Mouse (Mus musculus) liver, embryonic 12.5 days (tissue): Measurements from ENCODE around the gene Ctrb1. TPM values are rescaled to one million over a fixed set of nuclear protein-coding genes. Genes with fewer than 3 reads are reported as not detected.

ENCODE experiments used
- ATAC-seq: fragments of 200-750 bp; cut with Nextera tagmentation; 2 replicates; pipeline ENCODE4 v1.8.0; 2017; ENCODE audit warnings: moderate number of reproducible peaks, mild to moderate bottlenecking, moderate library complexity
- H3K27ac ChIP-seq: fragments of 300-500 bp; sonication (generic); 2 replicates; pipeline ENCODE4 v1.5.1; 2016; ENCODE audit warnings: mild to moderate bottlenecking
- H3K27me3 ChIP-seq: fragments of 300-500 bp; sonication (generic); replicated peaks from 2 replicates; pipeline ENCODE4 v1.6.1; 2016; ENCODE audit warnings: mild to moderate bottlenecking, moderate library complexity
- H3K36me3 ChIP-seq: fragments of 300-500 bp; sonication (generic); 2 replicates; pipeline ENCODE4 v1.6.1; 2016; ENCODE audit warnings: mild to moderate bottlenecking, moderate library complexity
- H3K4me1 ChIP-seq: fragments of 300-500 bp; sonication (generic); 2 replicates; pipeline ENCODE4 v1.6.1; 2016
- H3K4me2 ChIP-seq: fragments of 300-500 bp; sonication (generic); 2 replicates; pipeline ENCODE4 v1.6.1; 2016; ENCODE audit warnings: mild to moderate bottlenecking, moderate library complexity
- H3K4me3 ChIP-seq: fragments of 300-500 bp; sonication (generic); 2 replicates; pipeline ENCODE4 v1.5.1; 2016; ENCODE audit warnings: mild to moderate bottlenecking, moderate library complexity
- H3K9ac ChIP-seq: fragments of 300-500 bp; sonication (generic); 2 replicates; pipeline ENCODE4 v1.6.1; 2016; ENCODE audit warnings: mild to moderate bottlenecking, moderate library complexity
- H3K9me3 ChIP-seq: fragments of 300-500 bp; sonication (generic); replicated peaks from 2 replicates; pipeline ENCODE4 v1.6.1; 2016; ENCODE audit warnings: mild to moderate bottlenecking, moderate library complexity
- WGBS: fragments of 180-500 bp; shearing (Covaris S2); methylation state at CpG from one replicate; pipeline ENCODE4 v1.1.7; 2016; ENCODE audit not compliant: insufficient replicate concordance; 5-methylcytosine and 5-hydroxymethylcytosine counted together
- polyA plus RNA-seq: library from polyadenylated mRNA; unstranded; fragments of >200 nt; fragmentation: Nextera tagmentation; extraction: Ambion mirVana; gene quantifications from 2 replicates; pipeline ENCODE4 v1.2.1, GENCODE M21; 2016

The Ctrb1 gene
- polyA plus RNA-seq, 1 experiment from 2014 or later = not detected

GRCm38 (mm10) chr8:111704585-111704984 is 13.8 kb upstream of the Ctrb1 start:
- 75% methylated on average over 12 of the region's 12 CpGs for WGBS
- H3K36me3 ChIP-seq = no peaks in the 10 kb centered on the region
- H3K4me3 ChIP-seq = no peak overlapping the region
- ATAC-seq = no peak
- H3K4me1 ChIP-seq = peaks cover 23% of the 10 kb centered on the region
- no peaks in the 10 kb centered on the region for H3K9me3 ChIP-seq
- peaks cover 15% of the 10 kb centered on the region for H3K27me3 ChIP-seq
- no peak overlapping the region for H3K4me2 ChIP-seq
- H3K27ac ChIP-seq = 0 out of 2 replicates have a peak overlapping the region, but pooled peaks have one; percentile 36
- H3K9ac ChIP-seq = no peak overlapping the region

DNA sequence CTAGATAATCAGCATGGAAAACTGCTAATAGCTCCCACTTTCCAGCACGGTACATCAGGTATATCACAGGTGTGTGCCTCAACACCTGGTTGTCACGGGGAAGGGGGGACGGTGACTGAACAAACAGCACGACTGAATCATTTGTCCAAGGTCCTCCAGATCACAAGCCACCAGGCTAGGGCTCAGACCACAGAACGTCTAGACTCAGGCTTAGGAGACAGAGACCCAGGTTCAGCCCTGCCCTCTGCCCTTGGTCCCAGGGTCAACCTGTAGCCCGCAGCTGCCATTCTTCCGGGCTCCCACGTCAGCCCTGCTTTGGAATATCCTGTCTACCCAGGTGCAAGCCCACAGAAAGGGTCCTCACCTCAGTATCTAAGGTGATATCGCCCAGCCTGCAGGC is 10.6 kb upstream of the Ctrb1 start:
- no peak for ATAC-seq
- H3K27me3 ChIP-seq = peaks cover 20% of the 10 kb centered on the region
- H3K27ac ChIP-seq = no peak overlapping the region
- 60% methylated on average over 9 of the region's 9 CpGs for WGBS
- no peak overlapping the region for H3K9ac ChIP-seq
- no peaks in the 10 kb centered on the region for H3K9me3 ChIP-seq
- H3K4me2 ChIP-seq = no peak overlapping the region
- H3K36me3 ChIP-seq = no peaks in the 10 kb centered on the region
- H3K4me3 ChIP-seq = no peak overlapping the region
- H3K4me1 ChIP-seq = peaks cover 18% of the 10 kb centered on the region

GRCm38 (mm10) chr8:111700740-111701139 is 9.9 kb upstream of the Ctrb1 start:
- ATAC-seq = no peak
- Histone ChIP-seq H3K4me2 (no peak overlapping the region), H3K9ac (no peak overlapping the region), H3K4me1 (peaks cover 11% of the 10 kb centered on the region), H3K9me3 (no peaks in the 10 kb centered on the region), H3K27ac (no peak overlapping the region), H3K36me3 (no peaks in the 10 kb centered on the region), H3K4me3 (no peak overlapping the region), H3K27me3 (peaks cover 17% of the 10 kb centered on the region)
- 72% methylated on average over 5 of the region's 5 CpGs for WGBS

DNA sequence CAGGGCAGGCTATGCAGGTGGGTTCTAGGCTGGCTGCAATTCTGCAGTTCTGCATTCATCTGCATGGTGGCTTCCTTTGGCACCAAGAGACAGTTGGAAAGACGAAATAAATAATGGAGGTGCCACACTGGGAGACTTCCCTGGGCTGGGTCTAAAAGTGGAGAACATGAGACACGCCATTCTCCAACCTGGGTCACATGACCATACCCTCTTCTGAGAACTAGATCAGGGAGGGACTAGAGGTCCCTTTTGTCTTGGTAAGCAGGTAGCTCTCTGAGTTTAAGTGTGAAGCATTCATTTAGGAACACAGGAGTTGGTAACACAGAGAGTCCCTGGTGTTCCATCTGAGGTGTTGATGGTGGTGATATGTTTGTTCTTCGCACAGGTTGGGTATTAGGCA is 9.4 kb upstream of the Ctrb1 start:
- Histone ChIP-seq H3K36me3 (no peaks in the 10 kb centered on the region), H3K4me2 (no peak overlapping the region), H3K4me1 (peaks cover 7% of the 10 kb centered on the region), H3K27me3 (peaks cover 18% of the 10 kb centered on the region), H3K27ac (no peak overlapping the region), H3K9me3 (no peaks in the 10 kb centered on the region), H3K9ac (no peak overlapping the region), H3K4me3 (no peak overlapping the region)
- 65% methylated on average over 3 of the region's 3 CpGs for WGBS
- ATAC-seq = no peak

GRCm38 (mm10) chr8:111699035-111699434 is 8.2 kb upstream of the Ctrb1 start:
- no peaks in the 10 kb centered on the region for H3K4me1 ChIP-seq
- no peak overlapping the region for H3K9ac ChIP-seq
- no peak for ATAC-seq
- no peaks in the 10 kb centered on the region for H3K36me3 ChIP-seq
- 12% methylated on average over 1 of the region's 1 CpGs for WGBS
- H3K27ac ChIP-seq = no peak overlapping the region
- no peaks in the 10 kb centered on the region for H3K9me3 ChIP-seq
- no peak overlapping the region for H3K4me2 ChIP-seq
- no peak overlapping the region for H3K4me3 ChIP-seq
- H3K27me3 ChIP-seq = peaks cover 20% of the 10 kb centered on the region

DNA sequence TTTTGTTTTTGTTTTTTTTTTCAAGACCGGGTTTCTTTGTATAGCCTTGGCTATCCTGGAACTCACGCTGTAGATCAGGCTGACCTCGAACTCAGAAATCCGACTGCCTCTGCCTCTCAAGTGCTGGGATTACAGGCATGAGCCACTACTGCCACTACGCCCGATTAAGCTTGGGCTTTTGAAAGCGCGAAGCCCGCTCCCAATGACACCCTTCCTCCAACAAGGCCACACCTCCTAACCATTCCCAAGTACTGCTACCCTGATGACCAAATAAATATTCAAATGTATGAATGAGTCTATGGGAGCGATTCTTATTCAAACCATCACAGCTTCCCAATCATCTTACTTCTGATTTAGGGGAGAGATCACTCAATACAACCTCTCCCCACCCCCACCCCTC is 6.8 kb upstream of the Ctrb1 start:
- WGBS = 60% methylated on average over 10 of the region's 10 CpGs
- ATAC-seq = no peak

GRCm38 (mm10) chr8:111695441-111695840 is 4.6 kb upstream of the Ctrb1 start:
- Histone ChIP-seq H3K4me1 (peaks cover 4% of the 10 kb centered on the region; the same call in 1 of the 2 replicates), H3K9ac (no peak overlapping the region), H3K27ac (no peak overlapping the region), H3K9me3 (no peaks in the 10 kb centered on the region), H3K36me3 (no peaks in the 10 kb centered on the region), H3K4me2 (no peak overlapping the region), H3K4me3 (no peak overlapping the region), H3K27me3 (peaks cover 25% of the 10 kb centered on the region)
- no peak for ATAC-seq
- 46% methylated on average over 7 of the region's 7 CpGs for WGBS

More for the DNA sequence above, 6.8 kb upstream of the Ctrb1 start:
- H3K4me1 ChIP-seq = peaks cover 4% of the 10 kb centered on the region; the same call in 1 of the 2 replicates
- no peak overlapping the region for H3K4me2 ChIP-seq
- H3K9ac ChIP-seq = no peak overlapping the region
- H3K9me3 ChIP-seq = no peaks in the 10 kb centered on the region
- peaks cover 23% of the 10 kb centered on the region for H3K27me3 ChIP-seq
- H3K27ac ChIP-seq = no peak overlapping the region
- H3K4me3 ChIP-seq = no peak overlapping the region
- H3K36me3 ChIP-seq = no peaks in the 10 kb centered on the region

DNA sequence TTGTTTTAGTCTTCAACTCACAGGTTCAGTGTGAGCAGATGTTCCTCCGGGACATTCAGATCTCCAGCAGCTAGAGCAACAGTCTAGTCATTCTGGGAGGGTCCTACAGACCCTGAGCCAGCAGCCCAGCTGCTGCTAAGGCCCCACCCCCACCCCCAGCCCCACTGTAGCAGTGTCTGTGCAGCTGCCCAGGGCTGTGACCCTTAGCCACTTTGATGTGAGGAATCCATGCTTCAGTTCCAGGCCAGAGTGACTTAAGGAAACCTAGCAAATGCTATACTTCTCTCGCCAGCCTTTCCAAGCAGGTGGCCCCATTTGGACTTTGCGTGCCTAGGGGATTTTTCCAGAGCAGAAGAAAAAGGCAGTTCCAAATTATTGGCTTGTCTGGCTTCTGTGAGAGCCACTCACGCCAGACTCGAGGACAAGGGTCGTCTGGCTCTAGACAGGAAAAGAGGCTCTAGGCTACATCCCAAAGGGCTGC is 2.5 kb upstream of the Ctrb1 start:
- Histone ChIP-seq H3K4me3 (no peak overlapping the region), H3K4me1 (peaks cover 4% of the 10 kb centered on the region; the same call in 1 of the 2 replicates), H3K27me3 (peaks cover 25% of the 10 kb centered on the region), H3K27ac (no peak overlapping the region), H3K9me3 (no peaks in the 10 kb centered on the region), H3K36me3 (no peaks in the 10 kb centered on the region), H3K9ac (no peak overlapping the region), H3K4me2 (no peak overlapping the region)
- WGBS = 49% methylated on average over 6 of the region's 6 CpGs
- ATAC-seq = no peak

DNA sequence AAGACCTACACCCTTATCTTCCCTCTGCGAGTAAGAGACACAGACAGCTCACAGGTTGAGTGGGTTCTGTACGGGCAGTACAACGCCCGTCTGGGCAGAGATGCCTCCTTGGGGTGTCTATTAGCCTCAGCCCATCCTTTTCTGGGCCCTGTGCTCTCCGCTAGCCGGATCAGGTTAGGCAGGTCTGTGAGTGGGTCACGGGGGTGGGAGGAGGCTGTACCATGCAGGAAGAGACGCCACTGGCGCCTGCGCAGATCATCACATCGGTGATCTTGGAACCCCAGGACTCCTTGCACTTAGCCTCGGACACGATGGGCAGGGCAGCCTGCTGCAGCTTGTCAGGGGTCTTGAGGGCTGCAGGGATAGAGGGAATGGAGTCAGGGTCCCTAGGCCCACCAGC is 3.9 kb downstream of the Ctrb1 start:
- no peak overlapping the region for H3K9ac ChIP-seq
- H3K4me1 ChIP-seq = no peaks in the 10 kb centered on the region
- H3K27me3 ChIP-seq = peaks cover 30% of the 10 kb centered on the region
- H3K9me3 ChIP-seq = no peaks in the 10 kb centered on the region
- H3K36me3 ChIP-seq = no peaks in the 10 kb centered on the region
- no peak overlapping the region for H3K4me3 ChIP-seq
- H3K27ac ChIP-seq = no peak overlapping the region
- no peak overlapping the region for H3K4me2 ChIP-seq
- ATAC-seq = no peak
- 66% methylated on average over 13 of the region's 13 CpGs for WGBS

DNA sequence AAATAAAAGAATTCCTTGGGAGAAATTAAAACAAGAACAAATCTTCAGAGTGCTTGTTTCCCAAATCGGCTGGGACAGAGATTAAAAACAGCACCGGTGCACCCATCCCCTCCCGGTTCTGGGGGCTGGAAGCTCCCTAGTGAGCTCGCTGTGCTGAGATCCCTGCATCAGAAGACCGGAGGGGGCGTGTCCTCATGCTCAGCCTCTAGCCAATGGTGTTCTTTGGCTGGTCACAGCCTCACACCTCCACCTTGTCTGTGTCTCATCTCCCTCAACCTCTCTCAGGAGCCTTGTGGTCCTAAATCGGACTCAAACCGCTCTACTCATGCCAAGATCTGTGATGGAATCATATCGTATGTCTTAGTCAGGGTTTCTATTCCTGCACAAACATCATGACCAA is 8.3 kb downstream of the Ctrb1 start:
- Histone ChIP-seq H3K4me1 (no peaks in the 10 kb centered on the region), H3K36me3 (no peaks in the 10 kb centered on the region), H3K4me3 (no peak overlapping the region), H3K9ac (no peak overlapping the region), H3K4me2 (no peak overlapping the region), H3K27ac (no peak overlapping the region), H3K9me3 (no peaks in the 10 kb centered on the region), H3K27me3 (peaks cover 54% of the 10 kb centered on the region)
- ATAC-seq = no peak
- WGBS = 22% methylated on average over 9 of the region's 9 CpGs

DNA sequence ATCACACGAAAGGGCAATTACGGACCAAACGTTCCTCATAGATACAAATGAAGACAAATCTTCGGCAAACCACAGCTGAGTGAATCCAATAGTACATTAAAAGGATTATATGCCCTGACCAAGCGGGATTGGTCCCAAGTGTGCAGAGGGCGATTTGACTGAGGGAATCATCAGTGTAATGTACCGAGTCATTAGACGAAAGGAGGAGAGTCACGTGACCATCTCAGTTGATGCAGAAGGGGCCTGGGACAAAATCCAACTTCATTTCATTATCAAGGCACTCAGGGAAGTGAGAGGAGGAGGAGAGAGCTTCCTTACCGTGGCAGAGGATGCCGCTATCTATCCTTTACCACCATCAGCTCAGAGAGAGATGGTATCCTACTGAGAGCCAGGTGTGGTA is 9.7 kb downstream of the Ctrb1 start:
- Histone ChIP-seq H3K36me3 (no peaks in the 10 kb centered on the region), H3K4me3 (no peak overlapping the region), H3K9ac (no peak overlapping the region), H3K4me1 (no peaks in the 10 kb centered on the region), H3K9me3 (0 out of 2 replicates have a peak, but pooled peaks cover 4% of the 10 kb centered on the region), H3K27ac (no peak overlapping the region), H3K27me3 (peaks cover 45% of the 10 kb centered on the region), H3K4me2 (no peak overlapping the region)
- WGBS = 55% methylated on average over 11 of the region's 11 CpGs
- ATAC-seq = no peak

DNA sequence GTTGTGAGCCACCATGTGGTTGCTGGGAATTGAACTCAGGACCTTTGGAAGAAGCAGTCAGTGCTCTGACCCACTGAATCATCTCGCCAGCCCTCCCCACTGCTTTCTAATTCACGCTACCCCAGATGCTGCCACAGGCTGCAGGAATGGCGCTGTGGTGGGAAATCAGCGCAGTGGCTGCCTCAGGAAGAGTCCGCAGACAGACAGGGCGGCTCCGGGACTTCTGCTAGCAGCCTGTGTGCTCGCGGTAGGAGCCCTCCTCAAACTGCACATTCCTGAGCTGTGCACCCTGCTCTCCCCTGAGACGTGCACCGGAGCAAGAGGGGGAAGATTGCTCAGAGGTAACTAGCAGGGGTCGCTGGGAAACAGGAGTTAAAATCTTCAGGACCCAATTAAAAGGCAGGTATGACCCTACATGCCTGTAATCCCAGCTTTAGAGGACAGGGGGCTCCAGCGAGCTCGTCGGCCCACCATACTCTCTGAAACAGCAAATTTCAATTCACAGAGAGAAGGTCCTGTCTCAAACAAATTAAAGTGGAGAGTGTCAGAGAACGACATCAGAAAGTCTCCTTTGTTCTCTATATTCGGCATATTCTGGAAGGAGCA is 10.3 kb downstream of the Ctrb1 start:
- no peak overlapping the region for H3K4me3 ChIP-seq
- no peak overlapping the region for H3K27ac ChIP-seq
- ATAC-seq = no peak
- WGBS = 27% methylated on average over 17 of the region's 17 CpGs
- 0 out of 2 replicates have a peak, but pooled peaks cover 6% of the 10 kb centered on the region for H3K9me3 ChIP-seq
- H3K27me3 ChIP-seq = peaks cover 45% of the 10 kb centered on the region
- H3K4me2 ChIP-seq = no peak overlapping the region
- H3K4me1 ChIP-seq = no peaks in the 10 kb centered on the region
- no peaks in the 10 kb centered on the region for H3K36me3 ChIP-seq
- no peak overlapping the region for H3K9ac ChIP-seq

GRCm38 (mm10) chr8:111678848-111679247 is 12.0 kb downstream of the Ctrb1 start:
- Histone ChIP-seq H3K27me3 (peaks cover 45% of the 10 kb centered on the region), H3K27ac (no peak overlapping the region), H3K36me3 (no peaks in the 10 kb centered on the region), H3K9ac (no peak overlapping the region), H3K4me3 (no peak overlapping the region), H3K4me1 (no peaks in the 10 kb centered on the region), H3K9me3 (0 out of 2 replicates have a peak, but pooled peaks cover 6% of the 10 kb centered on the region), H3K4me2 (no peak overlapping the region)
- ATAC-seq = no peak
- 63% methylated on average over 7 of the region's 7 CpGs for WGBS
